Mouse (Mus musculus) thymus, adult 2 months (tissue): ENCODE data around the gene Dnajc12.

Experiments used
- CTCF ChIP-seq: fragments of 200-500 bp; IDR thresholded peaks from 2 replicates; pipeline ENCODE4 v1.5.1; 2012; ENCODE audit warnings: mild to moderate bottlenecking, control low read depth, low read length, moderate library complexity, borderline replicate concordance; ENCODE audit not compliant: control insufficient read depth, poor library complexity, insufficient read depth; ENCODE audit errors: extremely low read depth
- POLR2A ChIP-seq: fragments of 200-500 bp; IDR thresholded peaks from 2 replicates; pipeline ENCODE4 v1.6.1; 2012; ENCODE audit warnings: mild to moderate bottlenecking, low read length, control low read depth, moderate library complexity; ENCODE audit not compliant: control insufficient read depth, poor library complexity, insufficient read depth; ENCODE audit errors: extremely low read depth

GRCm38 (mm10) chr10:63438736-63439262 is 56.6 kb downstream of the Dnajc12 start:
- TF ChIP-seq CTCF (no peak), POLR2A (no peak)
